Mouse (Mus musculus) heart, adult 2 months (tissue): ENCODE measurements at regions not wholly inside any gene's neighbourhood (a gene's known extent, or its start where the extent isn't known, plus 50 kb on each side); places are given as distances from the start of the nearest gene placed in this dataset.

Source experiments
- DNase-seq, 2 experiments: peaks; one replicate each; pipeline ENCODE4 v3.0.0; 2021
- H3K27ac ChIP-seq: fragments of 200-600 bp; 2 replicates; pipeline ENCODE4 v1.8.1; 2022
- H3K27me3 ChIP-seq: fragments of 200-500 bp; 2 replicates; pipeline ENCODE4 v1.6.1; 2012; ENCODE audit warnings: mild to moderate bottlenecking, low read length, inconsistent platforms, mixed read lengths; ENCODE audit not compliant: control insufficient read depth, insufficient read depth
- H3K36me3 ChIP-seq: fragments of 200-500 bp; 2 replicates; pipeline ENCODE4 v1.6.1; 2012; ENCODE audit warnings: low read length, inconsistent platforms; ENCODE audit not compliant: control insufficient read depth, insufficient read depth
- H3K4me1 ChIP-seq: fragments of 200-500 bp; 2 replicates; pipeline ENCODE4 v1.6.1; 2011; ENCODE audit warnings: low read length; ENCODE audit not compliant: control insufficient read depth, insufficient read depth
- H3K4me3 ChIP-seq: fragments of 200-600 bp; 2 replicates; pipeline ENCODE4 v1.8.1; 2022
- H3K79me2 ChIP-seq: fragments of 200-500 bp; replicated peaks from 2 replicates; pipeline ENCODE4 v1.6.1; 2012; ENCODE audit warnings: mild to moderate bottlenecking, inconsistent platforms, low read length, moderate library complexity, mixed read lengths; ENCODE audit not compliant: control insufficient read depth, insufficient read depth
- H3K9ac ChIP-seq: fragments of 200-500 bp; 2 replicates; pipeline ENCODE4 v1.6.1; 2012; ENCODE audit warnings: low read depth, mild to moderate bottlenecking, control low read depth, inconsistent platforms, low read length, mixed read lengths
- CTCF ChIP-seq: fragments of 200-600 bp; IDR thresholded peaks from 2 replicates; pipeline ENCODE4 v1.8.1; 2022; ENCODE audit warnings: antibody characterized with exemption, mild to moderate bottlenecking, moderate library complexity
- EP300 ChIP-seq: fragments of 200-500 bp; IDR thresholded peaks from 2 replicates; pipeline ENCODE4 v1.6.1; 2011; ENCODE audit warnings: low read depth, low read length, control low read depth; ENCODE audit not compliant: insufficient read depth
- POLR2A ChIP-seq: fragments of 200-500 bp; IDR thresholded peaks from 2 replicates; pipeline ENCODE4 v1.6.1; 2011; ENCODE audit warnings: mild to moderate bottlenecking, low read depth, low read length, control low read depth; ENCODE audit not compliant: insufficient read depth
- WGBS: fragments of 180-500 bp; shearing (Covaris S2); methylation state at CpG from one replicate; pipeline ENCODE4 v1.1.7; 2018; 5-methylcytosine and 5-hydroxymethylcytosine counted together
- intact Hi-C: fragments of 180-260 bp; cut with DNase I; formaldehyde crosslinking; loops from one replicate; pipeline ENCODE4 v1.15.1; 2025

DNA sequence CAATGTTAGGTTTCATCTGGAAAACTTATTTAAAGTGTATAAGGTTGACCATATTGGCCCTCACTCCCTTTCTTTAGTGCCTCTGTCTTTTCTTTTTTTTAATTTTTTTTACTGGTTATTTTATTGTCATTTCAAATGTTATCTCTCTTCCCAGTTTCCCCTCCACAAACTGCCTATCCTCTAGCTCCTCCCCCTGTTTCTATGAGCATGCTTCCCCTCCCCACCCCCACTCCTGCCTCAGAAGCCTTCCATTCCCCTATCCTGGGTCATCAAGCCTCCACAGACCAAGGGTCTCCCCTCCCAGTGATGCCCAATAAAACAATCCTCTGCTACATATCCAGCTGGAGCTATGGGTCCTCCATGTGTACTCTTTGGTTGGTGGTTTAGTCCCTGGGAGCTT is 2134.9 kb upstream of the Lrrc6 start:
- no peaks in the 10 kb centered on the region for H3K79me2 ChIP-seq
- H3K27ac ChIP-seq = no peak overlapping the region
- no peak for DNase-seq
- TF ChIP-seq POLR2A (no peak), CTCF (no peak), EP300 (no peak)
- no peaks in the 10 kb centered on the region for H3K27me3 ChIP-seq
- no peak overlapping the region for H3K9ac ChIP-seq
- H3K36me3 ChIP-seq = no peaks in the 10 kb centered on the region
- intact Hi-C loops = no loop called here
- H3K4me3 ChIP-seq = no peak overlapping the region
- no peaks in the 10 kb centered on the region for H3K4me1 ChIP-seq

DNA sequence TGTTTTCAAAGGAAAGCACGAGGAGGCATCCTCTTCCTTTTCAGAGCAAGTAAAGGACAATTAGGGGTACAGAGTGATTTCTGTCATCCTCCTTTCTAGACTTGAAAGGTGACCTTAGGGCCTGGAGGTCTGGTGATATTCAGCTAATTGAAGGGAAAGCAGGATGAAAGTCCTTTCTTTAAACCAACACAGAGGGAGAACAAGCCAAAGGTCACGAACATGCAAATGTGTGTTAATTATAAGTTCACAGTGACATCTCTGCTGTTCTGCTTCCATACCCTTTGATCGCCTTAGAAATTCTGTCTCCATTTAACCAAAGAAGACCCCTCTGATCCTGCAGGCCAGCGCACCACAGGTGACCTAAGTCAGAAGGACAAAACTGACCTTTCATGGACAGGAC is 2126.3 kb upstream of the Lrrc6 start:
- H3K4me3 ChIP-seq = no peak overlapping the region
- H3K9ac ChIP-seq = no peak overlapping the region
- 89% methylated on average over 4 of the region's 4 CpGs for WGBS
- intact Hi-C loops = no loop called here
- H3K27me3 ChIP-seq = no peaks in the 10 kb centered on the region
- no peak for DNase-seq
- H3K79me2 ChIP-seq = no peaks in the 10 kb centered on the region
- TF ChIP-seq CTCF (no peak), POLR2A (no peak), EP300 (no peak)
- H3K4me1 ChIP-seq = no peaks in the 10 kb centered on the region
- no peak overlapping the region for H3K27ac ChIP-seq
- H3K36me3 ChIP-seq = no peaks in the 10 kb centered on the region

DNA sequence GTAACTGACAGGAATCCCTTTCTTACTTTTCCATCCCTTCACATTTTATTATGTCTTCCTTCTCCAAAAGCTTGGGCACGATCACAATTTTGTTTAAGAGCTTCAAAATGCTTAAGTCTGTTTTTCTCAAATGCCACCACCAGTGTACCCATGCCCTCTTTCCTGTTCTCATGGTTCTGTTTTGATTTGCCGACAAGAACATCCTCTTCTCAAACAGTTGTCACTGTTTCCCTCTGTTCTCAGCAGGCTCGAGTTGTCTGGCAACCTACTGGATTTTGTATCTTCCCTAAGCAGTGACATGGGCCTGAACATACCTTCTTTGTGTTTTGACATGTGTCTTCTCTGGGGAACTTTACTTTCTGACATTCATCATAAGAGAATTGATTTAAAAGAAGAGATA is 2124.1 kb upstream of the Lrrc6 start:
- TF ChIP-seq POLR2A (no peak), CTCF (no peak), EP300 (no peak)
- Histone ChIP-seq H3K27ac (no peak overlapping the region), H3K27me3 (no peaks in the 10 kb centered on the region), H3K36me3 (no peaks in the 10 kb centered on the region), H3K4me3 (no peak overlapping the region), H3K4me1 (no peaks in the 10 kb centered on the region), H3K79me2 (no peaks in the 10 kb centered on the region), H3K9ac (no peak overlapping the region)
- WGBS = 33% methylated on average over 3 of the region's 3 CpGs
- DNase-seq = no peak
- intact Hi-C loops = no loop called here

- Histone ChIP-seq H3K27ac (no peak overlapping the region), H3K36me3 (no peaks in the 10 kb centered on the region), H3K4me1 (no peaks in the 10 kb centered on the region), H3K9ac (no peak overlapping the region), H3K27me3 (no peaks in the 10 kb centered on the region), H3K4me3 (no peak overlapping the region), H3K79me2 (no peaks in the 10 kb centered on the region)
- WGBS = 68% methylated on average over 6 of the region's 6 CpGs
- no peak for TF ChIP-seq POLR2A
- no peak for TF ChIP-seq CTCF
- no peak for TF ChIP-seq EP300
- intact Hi-C loops = no loop called here
- no peak for DNase-seq
Observed at GRCm38 (mm10) chr15:68620417-68621214, 2119.9 kb upstream of the Lrrc6 start.

GRCm38 (mm10) chr15:68606110-68606791 is 2105.5 kb upstream of the Lrrc6 start:
- no peak overlapping the region for H3K4me3 ChIP-seq
- TF ChIP-seq POLR2A (no peak), EP300 (no peak), CTCF (no peak)
- no peak overlapping the region for H3K9ac ChIP-seq
- 24% methylated on average over 8 of the region's 8 CpGs for WGBS
- no peaks in the 10 kb centered on the region for H3K27me3 ChIP-seq
- H3K4me1 ChIP-seq = peaks cover 4% of the 10 kb centered on the region; the same call in 1 of the 2 replicates
- H3K36me3 ChIP-seq = no peaks in the 10 kb centered on the region
- DNase-seq = peak; percentile 53 to 74
- H3K27ac ChIP-seq = no peak overlapping the region
- intact Hi-C loops = loop anchor here (10.0 kb wide), 1 partner anchor 269 kb away; no protein-coding TSS in a partner anchor
- no peaks in the 10 kb centered on the region for H3K79me2 ChIP-seq

GRCm38 (mm10) chr15:68605478-68605877 is 2104.8 kb upstream of the Lrrc6 start:
- TF ChIP-seq EP300 (no peak), POLR2A (no peak), CTCF (no peak)
- 68% methylated on average over 2 of the region's 2 CpGs for WGBS
- intact Hi-C loops = loop anchor here (10.0 kb wide), 1 partner anchor 269 kb away; no protein-coding TSS in a partner anchor
- Histone ChIP-seq H3K9ac (no peak overlapping the region), H3K4me1 (peaks cover 4% of the 10 kb centered on the region; the same call in 1 of the 2 replicates), H3K79me2 (no peaks in the 10 kb centered on the region), H3K36me3 (no peaks in the 10 kb centered on the region), H3K27ac (no peak overlapping the region), H3K4me3 (no peak overlapping the region), H3K27me3 (no peaks in the 10 kb centered on the region)
- DNase-seq = no peak
